Mouse (Mus musculus) cerebellum, adult 11 months (tissue): ENCODE results near the gene Gadd45gip1.
"Not testable (repeated sequence)": the region's sequence is repeated elsewhere in the genome, so short reads cannot be mapped to it uniquely, and the experiment has no call there.

ENCODE experiments used
- DNase-seq: peaks from one replicate; pipeline ENCODE4 v3.0.0; 2022

Gene Gadd45gip1

GRCm38 (mm10) chr8:84797971-84798370, 33.4 kb upstream of the Gadd45gip1 start:
- no peak for DNase-seq

DNA sequence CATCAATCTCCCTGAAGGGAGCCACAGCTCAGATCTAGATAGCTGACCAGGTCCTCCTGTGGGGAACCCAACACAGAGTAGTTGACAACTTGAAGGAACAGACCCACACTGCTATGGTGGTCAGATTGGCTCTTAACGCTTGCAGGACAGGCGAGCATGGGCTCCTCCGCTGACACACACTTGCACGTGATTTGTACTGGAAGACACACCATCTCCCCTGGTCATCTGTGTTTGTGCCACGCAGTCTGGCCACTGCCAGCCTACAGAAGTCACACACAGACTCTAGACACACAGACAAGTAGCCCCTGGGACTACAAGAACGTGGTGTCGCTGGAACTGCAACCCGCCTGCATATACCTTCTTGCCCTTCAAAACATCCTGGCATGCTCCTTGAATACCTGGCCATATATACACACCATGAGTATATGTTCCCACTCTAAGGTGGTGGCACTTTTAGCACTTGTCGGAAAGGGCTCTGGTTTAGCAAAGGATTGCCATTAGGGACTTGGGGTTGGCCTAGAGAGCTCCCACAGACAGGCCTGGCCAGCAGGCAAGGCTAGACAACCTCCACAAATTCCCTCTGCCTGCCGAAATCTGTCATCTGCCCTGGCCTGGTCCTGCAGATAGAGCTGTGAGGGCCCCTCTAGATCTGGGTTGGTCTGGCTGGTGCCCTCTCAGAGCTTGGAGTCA, 32.7 kb upstream of the Gadd45gip1 start:
- no peak for DNase-seq

GRCm38 (mm10) chr8:84799136-84799931, 32.0 kb upstream of the Gadd45gip1 start:
- DNase-seq: peak; percentile 61

DNA sequence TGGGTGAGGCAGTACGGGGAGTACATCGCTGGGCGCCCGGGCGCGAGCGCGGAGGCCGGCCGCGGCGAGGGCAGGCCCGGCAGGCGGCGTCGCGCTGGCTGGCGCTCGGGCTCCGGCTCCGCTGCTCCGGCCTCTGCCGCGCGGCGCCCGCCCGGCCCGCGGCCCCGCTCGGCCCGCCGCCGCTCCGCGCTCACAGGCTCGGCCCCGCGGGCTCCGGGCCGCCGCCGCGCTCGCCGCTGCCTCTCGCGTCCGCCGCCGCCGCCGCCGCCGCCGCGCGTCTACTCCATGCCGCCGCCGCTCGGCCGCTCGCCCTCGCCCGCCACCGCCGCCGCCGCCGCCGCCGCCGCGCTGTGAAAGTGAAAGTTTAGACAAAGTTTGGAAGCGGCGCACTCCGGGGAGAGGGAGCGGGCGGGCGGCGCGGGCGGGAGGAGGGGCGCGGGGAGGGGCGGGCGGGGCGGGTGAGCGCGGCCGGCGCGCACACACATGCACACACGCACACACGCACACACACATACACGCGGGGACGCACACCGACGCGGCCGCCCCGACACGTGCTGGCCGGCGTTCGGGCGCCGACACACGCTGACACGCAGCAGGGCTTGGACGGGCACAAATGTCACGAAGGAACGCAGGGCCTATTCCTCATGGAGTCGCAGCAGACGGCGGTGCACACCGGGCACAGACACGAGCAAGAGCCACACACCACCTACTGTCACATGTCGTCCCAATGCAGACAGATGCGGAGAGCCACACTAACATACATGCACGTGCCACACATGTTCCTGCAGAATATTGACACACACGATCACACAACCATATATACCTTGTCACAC, 31.1 kb upstream of the Gadd45gip1 start, which contains the start of gene Nfix:
TSS of gene Nfix (minus strand) at position 346 of the 833 bp plus-strand sequence.
- DNase-seq: peak; percentile 70

- no peak for DNase-seq
These were observed 25.3 kb upstream of the Gadd45gip1 start for GRCm38 (mm10) chr8:84806031-84806430.

DNA sequence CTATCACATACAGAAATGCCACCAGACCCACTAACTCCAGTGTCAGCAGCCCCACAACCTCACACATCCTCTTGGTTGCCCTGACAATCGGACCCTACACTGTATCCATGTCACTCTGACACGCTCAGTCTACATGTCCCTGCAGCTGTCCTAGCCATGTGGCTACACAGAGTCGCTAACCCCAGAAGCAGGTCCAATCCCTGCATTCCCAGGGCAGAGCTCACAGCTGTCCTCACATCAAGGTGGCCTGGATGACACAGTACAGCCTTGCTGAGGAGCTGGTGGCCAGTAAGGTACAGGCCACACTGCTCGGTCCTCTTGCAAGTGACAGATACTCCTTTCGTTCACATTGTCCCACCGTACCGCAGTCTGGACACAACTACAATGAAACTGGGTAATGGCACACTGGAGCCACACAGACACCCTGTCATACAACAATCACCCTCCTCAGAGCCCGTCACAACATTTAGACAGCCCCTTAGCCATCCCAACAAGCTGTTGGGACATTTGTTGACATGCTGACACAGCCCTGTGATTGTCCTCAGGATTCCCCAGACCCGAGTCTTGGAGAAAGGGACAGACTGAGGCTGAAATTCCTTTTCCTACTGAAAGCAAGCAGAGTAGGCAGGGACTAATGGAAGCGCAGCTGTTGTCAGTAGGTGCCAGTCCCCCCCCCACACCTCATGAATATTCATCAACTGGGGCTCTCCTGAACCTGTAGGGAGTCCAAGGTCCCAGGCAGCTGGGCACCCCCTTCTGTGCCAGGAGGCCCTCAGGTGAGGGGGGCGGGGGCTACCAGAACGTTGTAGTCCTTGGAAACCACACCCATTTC, 22.0 kb upstream of the Gadd45gip1 start:
- no peak for DNase-seq

- DNase-seq: no peak
These were observed 21.4 kb upstream of the Gadd45gip1 start for GRCm38 (mm10) chr8:84809941-84810280.

DNA sequence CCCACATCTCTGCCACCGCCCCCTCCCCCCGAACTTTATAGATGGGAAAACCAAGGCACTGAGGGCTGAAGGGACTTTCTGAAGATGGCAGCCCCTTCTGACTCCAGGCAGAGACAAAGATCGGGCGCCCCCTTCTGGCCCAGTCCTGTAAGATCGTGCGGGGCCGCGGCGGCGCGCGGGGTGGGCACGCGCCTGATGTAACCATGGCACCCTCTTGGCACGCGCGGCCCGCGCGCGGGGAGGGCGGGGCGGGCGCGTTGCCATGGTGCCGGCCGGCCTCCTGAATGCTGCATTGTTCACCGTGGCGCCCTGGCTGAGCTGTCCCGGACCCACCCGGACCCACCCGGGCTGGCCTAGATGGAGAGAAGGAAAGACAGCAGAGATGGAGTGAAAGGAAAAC, 20.4 kb upstream of the Gadd45gip1 start:
- peak; percentile 97 for DNase-seq

DNA sequence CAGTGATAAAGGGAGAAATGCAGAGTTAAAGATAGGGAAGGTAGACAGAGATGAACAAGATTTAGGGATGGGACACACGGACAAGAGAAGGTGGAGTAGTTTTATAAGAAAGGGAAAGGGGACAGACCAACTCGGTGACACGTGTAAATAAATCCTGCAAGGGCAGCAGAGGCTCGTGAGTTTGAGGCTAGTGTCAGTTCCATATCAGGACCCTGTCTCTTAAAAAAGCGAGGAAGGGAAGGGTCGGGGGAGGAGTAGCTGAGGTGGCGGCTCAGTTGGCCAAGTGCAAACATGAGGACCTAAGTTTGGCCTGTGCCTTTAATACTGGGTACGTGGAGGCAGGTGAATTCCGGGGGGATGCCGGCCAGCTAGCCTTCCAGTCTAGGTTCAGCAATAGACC, 20.0 kb upstream of the Gadd45gip1 start:
- DNase-seq: no peak

DNA sequence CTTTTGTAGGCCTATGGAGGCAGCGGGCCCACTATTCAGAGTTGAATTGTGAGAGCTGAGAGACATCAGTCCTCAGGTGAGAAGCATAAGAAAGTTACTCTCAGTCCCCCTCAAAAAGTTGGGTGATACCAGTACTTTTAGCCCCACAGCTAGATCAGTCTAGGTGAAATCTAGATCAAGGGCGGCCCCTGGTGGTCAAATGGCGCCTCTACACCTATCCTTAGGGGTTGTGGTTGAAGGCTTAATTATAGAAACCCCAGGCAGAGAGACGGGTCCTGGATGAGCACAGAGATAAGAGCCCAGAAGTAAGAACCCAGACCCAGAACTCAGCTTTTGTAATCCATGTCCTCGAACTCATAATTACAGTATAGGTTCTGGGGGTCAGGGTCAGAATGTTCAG, 18.3 kb upstream of the Gadd45gip1 start:
- peak; percentile 85 for DNase-seq

- no peak for DNase-seq
These were observed 17.5 kb upstream of the Gadd45gip1 start for GRCm38 (mm10) chr8:84813830-84814229.

- no peak for DNase-seq
These were observed 17.1 kb upstream of the Gadd45gip1 start for GRCm38 (mm10) chr8:84814240-84814554.

DNA sequence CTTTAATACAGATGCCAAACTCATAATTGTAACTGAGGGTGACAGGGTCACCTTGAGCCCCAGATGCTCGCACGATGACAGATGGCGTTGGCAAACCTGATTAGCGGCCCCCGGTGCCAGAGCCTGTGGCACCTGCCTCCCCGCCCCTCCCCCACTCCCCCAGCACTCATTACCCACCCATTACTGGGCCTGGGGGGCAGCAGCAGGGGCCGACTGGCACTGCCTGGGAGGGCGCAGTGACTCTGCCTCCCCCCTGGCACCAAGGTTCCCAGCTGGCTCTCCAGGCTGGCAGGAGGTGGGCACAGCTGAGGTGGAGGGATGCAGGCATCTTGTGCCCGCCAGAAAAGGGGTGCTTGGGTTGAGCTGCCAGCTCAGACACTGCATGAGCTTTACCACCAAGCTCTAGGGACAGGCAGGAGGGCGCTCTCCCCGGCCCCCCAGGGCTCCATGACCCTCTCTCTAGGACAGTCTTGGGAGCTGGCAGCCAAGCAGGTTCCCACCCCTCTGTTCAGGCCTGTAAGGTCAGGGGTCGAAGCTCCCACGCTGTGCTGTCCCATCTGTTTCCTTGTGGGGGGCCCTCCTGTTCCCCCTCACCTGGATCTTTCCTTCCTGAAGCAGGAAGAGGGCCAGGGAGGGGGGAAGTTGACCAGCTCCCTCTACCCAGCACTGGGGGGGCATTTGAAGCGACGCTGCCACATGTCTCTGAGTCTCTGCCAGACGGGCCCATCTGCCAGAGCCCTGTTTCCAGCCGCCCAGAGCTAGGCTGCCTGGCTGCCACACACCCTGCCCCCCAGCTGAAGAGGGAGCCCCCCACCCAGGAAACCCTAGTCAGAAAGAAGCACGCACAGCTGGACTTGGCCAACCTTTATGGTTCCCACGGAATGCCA, 16.5 kb upstream of the Gadd45gip1 start:
- DNase-seq: peak; percentile 66

DNA sequence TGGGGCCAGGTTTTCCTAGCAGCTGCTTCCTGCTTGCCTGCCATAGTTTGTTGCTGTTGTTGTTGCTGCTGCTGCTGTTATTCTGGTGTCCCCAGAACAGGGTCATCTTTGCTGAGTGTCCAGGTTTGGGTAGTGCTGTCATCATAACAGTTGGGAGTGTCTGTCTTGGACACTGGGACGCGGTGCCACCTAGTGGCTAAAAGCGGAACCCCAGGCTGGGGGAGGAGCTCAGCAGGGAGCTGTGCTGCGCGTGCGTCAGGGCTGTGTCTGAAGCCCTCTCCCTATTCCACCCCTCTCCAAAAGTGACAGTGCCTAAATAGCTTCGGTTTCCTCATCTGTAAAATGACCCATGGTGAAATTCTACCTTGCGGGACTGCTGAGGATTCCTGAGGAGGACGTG, 15.8 kb upstream of the Gadd45gip1 start:
- peak; percentile 97 for DNase-seq

GRCm38 (mm10) chr8:84816117-84816516, 15.2 kb upstream of the Gadd45gip1 start:
- no peak for DNase-seq

GRCm38 (mm10) chr8:84822723-84823122, 8.6 kb upstream of the Gadd45gip1 start, which contains the start of gene Dand5:
Dand5 (minus strand) TSS chr8:84822823.
- DNase-seq: no peak

GRCm38 (mm10) chr8:84823653-84824052, 7.7 kb upstream of the Gadd45gip1 start:
- peak; percentile 71 for DNase-seq

- no peak for DNase-seq
These were observed 5.7 kb upstream of the Gadd45gip1 start for GRCm38 (mm10) chr8:84825636-84826035.

DNA sequence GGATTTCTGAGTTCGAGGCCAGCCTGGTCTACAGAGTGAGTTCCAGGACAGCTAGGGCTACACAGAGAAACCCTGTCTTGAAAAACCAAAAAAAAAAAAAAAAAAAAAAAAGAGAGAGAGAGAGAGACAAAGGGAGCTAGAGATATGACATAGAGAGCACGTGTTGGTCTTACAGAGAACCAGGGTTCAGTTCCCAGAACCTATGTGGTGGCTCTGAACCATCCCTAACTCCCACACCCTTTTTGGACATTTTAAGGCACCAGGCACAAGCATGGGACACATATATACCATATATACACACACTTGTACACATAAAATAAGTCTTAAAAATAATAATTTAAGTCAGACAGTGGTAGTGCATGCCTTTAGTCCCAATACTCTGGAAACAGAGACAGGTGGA, 4.8 kb upstream of the Gadd45gip1 start:
- DNase-seq: not testable (repeated sequence)

- peak; percentile 78 for DNase-seq
These were observed 854 bp downstream of the Gadd45gip1 start for GRCm38 (mm10) chr8:84832034-84832717.
